Mouse (Mus musculus) B cell, adult 62 days (primary cell): ENCODE measurements around the gene Gcdh. TPM values are rescaled to one million over a fixed set of nuclear protein-coding genes. Genes with fewer than 3 reads are reported as not detected.

ENCODE experiments used
- total RNA-seq: library from RNA; stranded (reverse); gene quantifications from 4 replicates; pipeline ENCODE4 v1.2.4, GENCODE M21; 2023

The Gcdh gene
- 19.0 to 33.9 TPM (median 24.8 TPM) in 4 replicates for total RNA-seq

DNA sequence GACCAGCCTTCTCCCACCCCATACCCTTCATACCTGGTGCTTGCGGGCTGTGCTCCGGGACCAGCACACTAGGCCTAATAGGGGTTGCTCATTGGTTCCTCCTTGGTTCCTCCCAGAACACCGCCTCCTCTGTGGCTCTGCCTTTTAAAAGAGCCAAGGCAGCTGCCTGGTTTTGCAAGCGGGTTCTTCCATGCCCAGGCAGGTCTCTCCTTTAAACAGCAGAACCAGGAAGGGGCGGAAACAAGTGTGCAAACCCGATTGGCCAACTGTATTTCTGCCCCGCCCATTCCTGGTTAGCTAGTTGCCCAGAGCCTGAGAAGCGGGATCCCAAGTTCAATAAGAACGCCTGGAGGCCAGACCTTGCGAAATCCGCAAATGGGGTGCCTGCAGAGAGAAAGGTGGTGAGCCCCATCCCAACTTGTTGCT is at the start of gene Gcdh:
Gene Gcdh (minus strand): TSS at position 213 of the 426 bp plus-strand sequence.

DNA sequence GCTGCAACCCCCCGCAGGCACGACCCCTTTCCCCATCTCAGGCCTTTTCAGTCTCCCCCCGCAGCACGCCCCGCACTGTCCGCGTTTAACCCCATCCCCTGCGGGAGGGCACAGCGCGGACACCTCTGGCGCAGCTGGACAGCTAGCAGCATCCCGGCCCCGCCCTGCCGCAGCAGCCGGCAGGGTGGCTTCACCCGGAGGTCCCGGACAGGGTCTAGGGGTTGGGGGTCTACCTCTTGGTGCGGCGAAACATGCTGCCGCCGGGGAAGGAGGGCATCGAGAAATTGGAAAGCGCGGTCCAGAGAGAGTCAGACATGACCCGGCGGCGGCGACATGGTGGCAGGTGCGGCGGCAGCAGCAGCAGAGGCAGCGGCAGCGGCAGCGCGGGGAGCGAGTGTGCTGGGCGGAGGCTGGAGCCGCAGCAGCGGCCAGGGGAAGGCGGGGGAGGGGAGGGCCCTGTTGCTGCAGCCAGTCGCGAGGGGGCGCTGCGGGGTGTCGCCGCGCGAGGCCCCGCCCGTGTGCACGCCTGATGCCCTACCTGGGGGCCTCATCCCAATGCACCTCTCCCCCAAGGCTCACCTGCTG is 43.3 kb upstream of the Gcdh start, which contains the start of gene Mast1:
Gene Mast1 (minus strand): TSS at position 398 of the 585 bp plus-strand sequence.

DNA sequence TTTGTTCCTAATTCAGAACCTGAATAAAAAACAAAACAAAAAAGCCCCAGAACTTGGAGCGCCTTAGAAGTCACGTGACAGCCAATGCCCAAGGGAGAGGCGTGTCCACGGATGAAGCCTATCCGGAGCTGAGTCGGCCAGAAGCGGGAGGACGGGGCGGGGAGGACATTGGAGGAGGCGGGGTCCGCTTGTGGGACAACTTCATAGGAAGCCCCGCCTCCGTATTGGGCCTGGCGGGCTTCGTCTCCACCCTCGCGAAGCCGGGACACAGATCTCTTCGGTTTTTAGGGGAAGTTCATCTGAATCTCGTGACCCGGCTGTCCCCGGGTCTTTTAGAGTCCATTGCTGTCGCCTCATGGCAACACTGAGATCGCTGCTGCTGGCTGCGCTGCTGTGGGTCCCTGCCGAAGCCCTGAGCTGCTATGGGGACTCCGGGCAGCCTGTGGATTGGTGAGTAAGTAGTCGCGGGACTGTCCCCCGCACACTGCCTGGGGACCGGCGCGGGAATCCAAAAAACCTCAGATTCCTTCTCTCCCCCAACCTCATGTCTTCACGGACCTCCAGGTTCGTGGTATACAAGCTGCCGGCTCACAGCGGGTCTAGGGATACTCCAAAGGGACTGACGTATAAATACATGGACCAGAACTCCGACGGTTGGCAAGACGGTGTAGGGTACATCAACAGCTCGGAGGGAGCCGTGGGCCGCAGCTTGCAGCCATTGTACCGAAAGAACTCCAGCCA is 14.9 kb upstream of the Gcdh start, which contains the start of gene Dnase2a:
Gene Dnase2a (plus strand): TSS at position 140 of the 741 bp plus-strand sequence.

DNA sequence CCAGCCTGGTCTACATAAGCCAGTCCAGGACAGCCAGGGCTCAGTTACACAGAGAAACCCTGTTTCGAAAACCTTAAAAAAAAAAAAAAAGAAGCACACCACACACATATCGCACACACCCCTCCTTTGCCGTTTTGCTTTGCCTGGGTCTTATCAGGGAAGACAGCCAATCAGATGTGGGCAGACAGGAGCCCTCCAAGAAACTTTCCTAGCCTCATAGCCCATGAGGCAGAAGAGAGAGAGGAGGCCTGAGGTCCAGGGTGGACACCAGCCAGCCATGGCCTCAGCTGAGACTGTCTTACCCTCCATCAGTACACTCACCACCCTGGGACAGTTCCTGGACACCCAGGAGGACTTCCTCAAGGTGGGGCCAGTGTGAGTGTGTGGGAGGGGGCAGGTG is 8.0 kb upstream of the Gcdh start, which contains the start of gene Klf1:
Gene Klf1 (plus strand): TSS at position 177 of the 400 bp plus-strand sequence.

DNA sequence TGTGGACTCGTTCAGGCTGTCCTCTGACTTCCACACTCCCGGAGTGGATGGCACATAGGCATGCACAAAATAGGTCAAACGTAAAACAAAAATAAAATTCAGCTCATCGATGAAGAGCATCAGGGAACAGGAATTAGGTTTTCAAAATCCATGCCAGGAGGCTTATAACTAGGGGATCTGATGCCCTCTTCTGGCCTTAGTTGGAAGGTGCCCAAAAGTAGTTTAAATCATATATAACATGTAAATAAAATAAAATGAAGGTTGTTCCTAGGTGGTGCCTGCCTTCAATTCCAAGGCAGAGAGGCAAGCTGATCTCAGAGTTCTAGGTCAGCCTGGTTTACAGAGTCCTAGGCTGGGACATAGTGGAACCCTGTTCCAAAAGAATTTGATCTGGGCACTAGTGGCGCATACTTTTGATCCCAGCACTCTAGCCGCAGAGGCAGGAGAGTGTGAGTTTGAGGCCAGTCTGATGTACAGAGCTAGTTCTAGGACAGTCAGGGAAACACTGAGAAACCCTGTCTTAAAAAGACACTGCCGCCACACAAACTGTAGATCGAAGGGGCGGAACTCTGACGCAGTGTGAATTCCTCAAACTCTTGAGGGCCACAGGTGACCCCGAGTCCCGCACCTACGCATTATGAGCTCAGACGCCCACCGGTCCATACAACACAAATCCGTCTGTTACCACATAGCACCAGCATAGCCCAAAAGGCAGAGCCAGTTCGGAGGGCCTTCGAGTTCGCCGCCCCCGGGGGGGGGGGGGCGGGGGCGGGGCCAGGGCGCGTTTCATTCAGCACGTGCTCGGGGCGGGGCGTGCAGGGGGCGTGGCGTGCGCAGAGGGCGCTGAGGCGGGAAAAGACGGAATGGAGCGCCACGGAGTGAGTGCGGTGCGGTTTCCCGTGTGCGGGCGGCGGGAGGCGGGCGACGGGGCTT is 22.1 kb downstream of the Gcdh start, which contains the start of gene Syce2:
Gene Syce2 (plus strand): TSS at position 736 of the 933 bp plus-strand sequence.

DNA sequence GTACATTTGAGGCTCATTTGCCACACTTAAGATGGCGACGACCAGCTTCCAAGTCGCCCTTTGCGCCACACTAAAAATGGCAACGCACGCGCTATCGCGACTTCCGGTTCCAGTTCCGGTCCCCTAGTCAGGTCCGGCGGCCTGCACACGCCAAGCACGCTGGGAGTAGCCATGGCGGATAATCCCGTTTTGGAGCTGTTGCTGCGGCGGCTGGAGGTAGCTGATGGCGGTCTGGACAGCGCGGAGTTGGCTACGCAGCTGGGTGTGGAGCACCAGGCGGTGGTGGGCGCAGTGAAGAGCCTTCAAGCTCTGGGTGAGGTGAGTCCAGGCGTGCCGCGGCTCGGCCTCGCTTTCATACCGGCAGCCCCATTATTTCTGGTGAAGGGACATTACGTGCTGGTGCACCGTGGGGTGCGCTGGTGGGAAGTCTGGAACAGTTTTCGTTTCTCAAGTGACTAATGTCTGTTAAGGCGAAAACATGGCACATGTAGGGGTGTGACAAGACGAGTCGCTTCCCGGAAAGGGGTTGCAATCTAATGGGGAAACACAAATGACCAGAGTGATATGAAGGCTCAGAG is 36.8 kb downstream of the Gcdh start, which contains the start of gene Farsa:
Gene Farsa (plus strand): TSS at position 126 of the 578 bp plus-strand sequence.

DNA sequence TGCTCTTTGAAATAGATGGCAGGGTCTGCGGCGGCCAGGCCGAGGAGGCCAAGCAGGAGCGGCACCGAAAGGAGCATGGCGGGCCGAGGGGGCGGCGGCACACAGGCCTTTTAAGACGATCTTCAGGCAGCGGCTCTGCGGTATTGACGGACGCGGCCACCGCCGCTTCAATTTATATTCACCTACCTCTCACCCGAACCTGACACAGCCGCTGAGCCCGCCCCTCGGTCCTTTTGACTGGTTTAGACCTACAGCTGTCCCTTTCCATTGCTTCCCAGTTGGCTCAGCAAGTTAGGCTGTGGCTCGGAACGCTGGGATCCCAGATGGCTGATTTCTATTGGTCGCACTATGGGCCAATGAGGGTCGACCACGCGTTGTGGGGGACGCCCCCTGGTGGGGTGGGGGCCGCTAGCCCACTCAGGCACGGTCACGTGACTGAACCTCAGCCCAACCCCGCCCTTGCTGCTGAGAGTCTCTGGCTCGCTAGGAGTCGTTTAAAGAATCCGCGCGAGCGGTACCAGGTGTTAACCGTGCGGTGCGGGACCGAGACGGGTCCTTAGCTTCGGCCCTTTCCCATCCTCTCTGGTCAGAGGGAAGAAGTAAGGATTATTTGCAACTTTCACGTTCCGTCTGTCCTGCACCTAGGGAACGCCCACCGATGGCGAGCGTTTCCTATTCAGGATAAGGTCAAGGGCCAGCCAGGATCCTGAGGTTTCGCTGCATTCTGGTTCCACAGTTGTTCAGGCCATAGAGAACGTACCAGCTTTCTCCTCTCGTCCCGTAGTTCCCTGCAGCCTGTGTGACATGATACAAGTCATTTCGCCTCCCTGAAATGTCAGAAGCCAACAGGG is 46.8 kb downstream of the Gcdh start, which contains the start of gene Calr:
Gene Calr (minus strand): TSS at position 213 of the 851 bp plus-strand sequence.

DNA sequence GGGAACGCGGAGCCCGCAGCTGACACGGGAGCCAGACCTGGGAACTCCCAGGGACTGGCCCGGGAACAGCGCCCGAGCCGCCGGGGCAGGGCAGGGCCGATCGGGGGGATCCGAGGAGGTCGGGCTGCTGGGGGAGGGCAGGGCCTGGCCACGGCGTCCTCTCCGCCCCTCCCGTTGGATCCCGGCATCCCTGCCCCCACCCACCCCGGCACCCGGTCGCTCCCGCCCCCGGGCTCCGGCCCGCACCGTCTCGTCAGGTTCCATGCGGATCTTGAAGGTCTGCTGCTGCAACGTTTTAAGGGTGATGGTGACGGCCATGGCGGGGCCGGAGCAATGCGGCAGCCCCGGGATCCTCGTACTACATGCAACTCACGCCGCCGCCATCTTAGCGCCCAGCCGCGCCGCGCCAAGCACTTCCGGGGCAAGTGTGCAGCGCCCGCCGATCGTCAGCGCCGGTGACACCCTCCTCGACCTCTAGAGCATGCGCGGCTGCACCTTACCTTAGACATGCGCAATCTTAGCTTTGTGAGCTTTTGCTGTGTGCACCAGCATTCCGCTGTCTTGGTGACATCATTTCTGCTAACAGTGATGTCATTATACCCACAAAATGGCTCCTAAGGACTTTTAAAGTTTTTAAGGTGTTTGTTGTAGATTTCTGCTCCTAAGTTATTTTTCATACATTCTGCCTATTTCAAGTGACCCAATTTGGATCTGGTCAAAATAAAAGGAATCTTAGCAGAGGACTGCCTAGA is 53.3 kb downstream of the Gcdh start, which contains the start of gene Rad23a:
Gene Rad23a (minus strand): TSS at position 418 of the 752 bp plus-strand sequence.

Other genes starting within 250 kb of the Gcdh start
- gene Ier2, start 231.1 kb downstream of the Gcdh start, total RNA-seq = 212 to 315 TPM (median 253 TPM) in 4 replicates
- 183 to 211 TPM (median 198 TPM) in 4 replicates for gene Trmt1, start 207.6 kb downstream of the Gcdh start, total RNA-seq
- gene Nacc1, start 206.1 kb downstream of the Gcdh start, total RNA-seq = 54.4 to 60.3 TPM (median 58.1 TPM) in 4 replicates
- gene Lyl1, start 192.5 kb downstream of the Gcdh start, total RNA-seq = 120 to 133 TPM (median 125 TPM) in 4 replicates
- 0.85 TPM in 1 of 4 replicates, not detected in the others for gene G430095P16Rik, start 170.9 kb downstream of the Gcdh start, total RNA-seq
- 0.97 to 3.7 TPM (median 2.8 TPM) in 4 replicates for gene Nfix, start 93.6 kb downstream of the Gcdh start, total RNA-seq
- gene Dand5, start 71.1 kb downstream of the Gcdh start, total RNA-seq = 1.4 to 2.6 TPM (median 2.4 TPM) in 4 replicates
- 10.7 to 13.2 TPM (median 12.1 TPM) in 4 replicates for gene Gadd45gip1, start 62.4 kb downstream of the Gcdh start, total RNA-seq
- gene Rad23a, start 53.3 kb downstream of the Gcdh start, total RNA-seq = 53.8 to 68.0 TPM (median 60.0 TPM) in 4 replicates
- gene Calr, start 47.0 kb downstream of the Gcdh start, total RNA-seq = 520 to 585 TPM (median 529 TPM) in 4 replicates
- gene Farsa, start 36.9 kb downstream of the Gcdh start, total RNA-seq = 60.9 to 68.8 TPM (median 65.9 TPM) in 4 replicates
- gene Syce2, start 21.8 kb downstream of the Gcdh start, total RNA-seq = 5.7 to 9.3 TPM (median 8.5 TPM) in 4 replicates
- gene Klf1, start 8.0 kb upstream of the Gcdh start, total RNA-seq = 0.39 TPM in 1 of 4 replicates, not detected in the others
- gene Dnase2a, start 14.6 kb upstream of the Gcdh start, total RNA-seq = 56.5 to 67.9 TPM (median 65.7 TPM) in 4 replicates
- gene Mast1, start 43.4 kb upstream of the Gcdh start, total RNA-seq = 0.18 to 0.44 TPM (median 0.31 TPM) in 4 replicates
- not detected in 4 replicates for gene Rtbdn, start 53.1 kb upstream of the Gcdh start, total RNA-seq
- 3.3 TPM in 1 of 4 replicates, not detected in the others for gene Gm49661, start 75.5 kb upstream of the Gcdh start, total RNA-seq
- gene Prdx2, start 75.7 kb upstream of the Gcdh start, total RNA-seq = 55.0 to 57.2 TPM (median 55.6 TPM) in 4 replicates
- 24.0 to 35.1 TPM (median 26.0 TPM) in 4 replicates for gene Rnaseh2a, start 75.8 kb upstream of the Gcdh start, total RNA-seq
- gene Junb, start 84.8 kb upstream of the Gcdh start, total RNA-seq = 1,593 to 1,983 TPM (median 1,752 TPM) in 4 replicates
- gene Hook2, start 96.7 kb upstream of the Gcdh start, total RNA-seq = 6.7 to 9.1 TPM (median 8.3 TPM) in 4 replicates
- gene Best2, start 120.6 kb upstream of the Gcdh start, total RNA-seq = not detected in 4 replicates
- gene Asna1, start 131.4 kb upstream of the Gcdh start, total RNA-seq = 80.7 to 99.0 TPM (median 92.9 TPM) in 4 replicates
- gene Trir, start 132.9 kb upstream of the Gcdh start, total RNA-seq = 194 to 214 TPM (median 210 TPM) in 4 replicates
- 44.5 to 50.5 TPM (median 46.9 TPM) in 4 replicates for gene Tnpo2, start 143.0 kb upstream of the Gcdh start, total RNA-seq
- gene Fbxw9, start 166.1 kb upstream of the Gcdh start, total RNA-seq = 12.9 to 16.5 TPM (median 14.4 TPM) in 4 replicates
- gene Gm5741, start 174.1 kb upstream of the Gcdh start, total RNA-seq = not detected in 4 replicates
- gene Dhps, start 177.8 kb upstream of the Gcdh start, total RNA-seq = 123 to 148 TPM (median 135 TPM) in 4 replicates
- gene Wdr83os, start 186.8 kb upstream of the Gcdh start, total RNA-seq = 43.4 to 52.3 TPM (median 47.1 TPM) in 4 replicates
- gene Wdr83, start 187.4 kb upstream of the Gcdh start, total RNA-seq = 11.1 to 22.3 TPM (median 15.6 TPM) in 4 replicates
- gene Man2b1, start 189.3 kb upstream of the Gcdh start, total RNA-seq = 152 to 159 TPM (median 155 TPM) in 4 replicates
- not detected in 4 replicates for gene Zfp791, start 229.2 kb upstream of the Gcdh start, total RNA-seq